Mouse (Mus musculus) frontal cortex, postnatal 14 days (tissue): ENCODE measurements around the gene Pkd2.

Experiments
- DNase-seq, 2 experiments: peaks; one replicate each; pipeline ENCODE4 v3.0.0; 2022; ENCODE audit warnings: low spot score in 2 of 2

The Pkd2 gene

DNA sequence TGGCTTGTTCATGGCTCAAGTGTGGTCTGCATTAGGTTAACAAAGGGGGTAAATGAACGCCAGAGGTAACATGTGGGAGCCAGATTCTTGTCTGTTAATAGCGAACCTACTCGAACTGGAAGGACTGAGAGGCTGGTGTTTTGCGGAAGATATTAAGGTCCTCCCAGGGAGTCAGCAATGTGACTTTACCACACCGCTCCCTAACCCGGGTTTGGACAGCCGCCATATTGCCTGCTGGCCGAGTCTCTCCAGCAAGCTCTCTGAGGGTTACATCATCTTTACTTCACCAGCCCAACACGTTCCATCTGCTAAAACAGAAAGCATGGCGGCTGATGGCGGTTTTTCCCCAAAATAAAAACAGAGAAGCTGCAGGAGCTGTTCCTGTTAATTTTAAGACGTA lies 6.5 kb downstream of the Pkd2 start:
- DNase-seq = no peak

DNA sequence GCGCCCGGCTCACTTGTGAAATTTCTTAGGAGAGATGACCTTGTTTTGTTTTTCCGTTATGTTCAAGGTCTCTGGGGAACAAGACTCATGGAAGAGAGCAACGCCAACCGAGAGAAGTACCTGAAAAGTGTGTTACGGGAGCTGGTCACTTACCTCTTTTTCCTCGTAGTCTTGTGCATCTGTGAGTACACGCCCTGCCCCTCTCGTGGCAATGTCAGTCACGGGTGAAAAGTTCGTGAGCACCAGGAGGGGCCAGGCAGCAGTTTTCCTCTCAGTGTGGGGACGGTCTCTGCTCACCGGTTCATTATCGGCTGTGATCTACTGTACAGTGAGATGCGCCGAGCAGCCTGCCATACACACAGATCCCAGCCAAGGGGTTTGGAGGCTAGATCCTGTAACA lies 7.6 kb downstream of the Pkd2 start:
- no peak for DNase-seq

DNA sequence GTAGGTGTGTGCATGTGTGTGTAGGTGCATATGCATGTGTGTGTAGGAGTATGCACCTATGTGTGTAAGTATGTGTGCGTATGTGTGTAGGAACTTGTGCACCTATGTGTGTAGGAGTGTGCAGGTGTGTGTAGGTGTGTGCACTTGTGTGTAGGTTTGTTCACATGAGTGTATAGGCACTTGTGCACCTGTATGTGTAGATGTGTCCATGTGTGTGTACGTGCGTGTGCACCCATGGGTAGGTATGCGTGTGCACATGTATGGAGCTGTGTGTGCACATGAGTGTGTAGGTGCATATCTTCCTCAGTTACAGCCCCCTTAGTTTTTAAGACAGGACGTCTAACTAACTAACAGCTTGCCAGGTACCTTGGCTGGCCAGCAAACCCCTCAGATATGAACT lies 9.3 kb downstream of the Pkd2 start:
- DNase-seq = no peak

DNA sequence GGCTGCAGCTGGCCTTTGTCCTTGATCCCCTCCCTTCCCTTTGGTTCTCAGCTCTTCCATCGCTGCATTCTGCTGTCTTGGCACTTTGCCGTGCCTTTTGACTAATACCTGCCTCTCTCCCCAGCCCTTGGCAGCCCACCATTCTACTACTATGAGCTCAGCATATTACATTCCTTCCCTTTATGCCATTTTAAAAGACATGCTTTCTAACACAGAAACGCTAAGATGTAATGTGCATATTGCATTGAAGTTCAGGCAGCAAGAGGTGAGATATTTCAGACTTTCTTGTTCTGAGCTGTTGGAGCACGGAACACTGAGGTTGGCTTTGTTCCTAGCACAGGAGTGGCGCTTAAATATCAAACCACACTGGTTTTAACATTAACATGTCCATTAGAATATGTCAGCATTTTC lies 11.7 kb downstream of the Pkd2 start:
- no peak for DNase-seq

DNA sequence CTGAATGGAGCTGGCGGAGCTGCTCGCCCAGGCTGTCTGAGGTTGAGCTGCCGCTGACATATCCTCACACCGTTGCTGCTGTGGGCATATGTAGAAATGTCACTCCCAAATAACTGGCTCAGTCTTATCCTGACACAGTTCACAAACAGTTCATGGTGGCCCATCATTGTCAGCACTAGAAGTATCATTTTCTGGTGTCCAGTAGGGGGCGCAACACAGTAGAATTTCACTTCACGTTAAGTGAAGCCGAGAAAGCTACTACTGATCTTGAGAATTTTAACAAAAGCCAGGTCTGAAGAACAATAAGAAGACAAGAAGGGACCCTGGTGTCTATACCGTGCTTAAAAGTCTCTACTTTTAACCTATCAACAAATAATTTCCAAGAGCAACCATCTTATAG lies 13.1 kb downstream of the Pkd2 start:
- no peak for DNase-seq

DNA sequence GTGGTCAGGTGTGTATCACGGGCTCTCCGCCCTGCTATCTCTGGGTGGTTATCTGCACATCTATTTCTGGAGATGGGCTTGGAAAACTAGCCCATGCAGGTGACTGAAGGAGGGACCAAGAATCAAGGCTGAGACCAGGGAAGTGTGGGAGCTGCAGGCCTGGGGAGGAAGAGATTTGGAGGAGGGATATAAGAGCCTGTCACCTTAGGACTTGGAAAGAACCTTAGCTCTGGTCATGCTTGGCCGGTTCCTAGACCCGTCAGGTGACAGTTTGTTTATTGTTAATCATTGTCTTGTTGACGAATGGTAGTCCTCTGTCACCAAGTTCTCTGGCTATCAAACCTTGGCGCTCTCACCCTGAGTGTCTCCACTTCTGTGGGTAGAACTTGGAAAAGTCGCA lies 21.1 kb downstream of the Pkd2 start:
- DNase-seq = no peak

DNA sequence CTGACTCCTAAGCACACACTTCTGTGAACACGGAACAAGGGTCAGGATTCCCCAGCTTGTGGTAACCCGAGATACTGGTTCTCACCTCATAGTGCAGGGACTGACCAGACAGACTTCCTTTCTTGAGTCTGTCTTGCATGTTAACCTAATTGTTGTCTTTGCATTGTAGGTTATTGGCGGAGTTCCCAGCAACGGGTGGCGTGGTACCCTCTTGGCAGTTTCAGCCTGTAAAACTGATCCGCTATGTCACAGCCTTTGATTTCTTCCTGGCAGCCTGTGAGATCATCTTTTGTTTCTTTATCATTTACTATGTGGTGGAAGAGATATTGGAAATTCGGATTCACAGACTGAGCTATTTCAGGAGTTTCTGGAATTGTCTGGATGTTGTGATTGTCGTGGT lies 23.6 kb downstream of the Pkd2 start:
- DNase-seq = no peak

DNA sequence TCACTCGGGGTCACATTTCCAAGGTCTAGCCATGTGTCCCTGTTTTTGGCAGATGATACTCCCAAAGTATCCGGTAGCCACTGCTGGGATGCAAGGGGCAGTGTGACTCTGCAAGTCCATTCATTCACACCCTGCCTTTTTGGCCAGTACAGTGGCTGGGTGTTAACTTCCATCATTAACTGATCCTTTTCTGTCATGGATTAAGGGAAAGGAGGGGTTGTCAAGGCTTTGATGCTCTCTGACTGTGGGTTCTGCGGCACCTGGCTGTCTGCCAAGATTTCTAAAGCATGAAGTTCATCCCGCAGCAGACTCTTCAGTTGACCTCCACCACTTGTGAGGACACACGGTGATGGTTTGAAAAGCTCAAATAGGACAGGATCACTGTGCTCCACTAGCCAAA lies 32.3 kb downstream of the Pkd2 start:
- DNase-seq = no peak

DNA sequence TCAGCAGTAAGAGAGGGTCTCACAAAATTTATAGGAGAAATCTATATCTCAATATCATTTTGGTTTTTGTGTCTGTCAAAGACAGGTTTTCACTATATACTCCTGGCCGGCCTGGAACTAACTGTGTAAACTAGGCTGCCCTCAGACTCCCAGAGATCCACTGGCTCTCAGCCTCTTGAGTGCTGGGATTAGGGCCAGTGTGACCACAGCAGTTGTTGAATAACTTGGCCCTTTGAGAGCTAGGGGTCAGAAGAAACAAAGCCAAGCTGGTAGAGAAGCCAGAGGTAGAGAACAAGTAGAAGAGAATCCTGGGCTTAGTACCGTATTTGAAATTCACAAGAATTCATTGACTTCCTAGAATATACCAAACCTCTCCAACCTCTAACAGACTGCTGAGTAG lies 45.6 kb downstream of the Pkd2 start:
- no peak for DNase-seq

DNA sequence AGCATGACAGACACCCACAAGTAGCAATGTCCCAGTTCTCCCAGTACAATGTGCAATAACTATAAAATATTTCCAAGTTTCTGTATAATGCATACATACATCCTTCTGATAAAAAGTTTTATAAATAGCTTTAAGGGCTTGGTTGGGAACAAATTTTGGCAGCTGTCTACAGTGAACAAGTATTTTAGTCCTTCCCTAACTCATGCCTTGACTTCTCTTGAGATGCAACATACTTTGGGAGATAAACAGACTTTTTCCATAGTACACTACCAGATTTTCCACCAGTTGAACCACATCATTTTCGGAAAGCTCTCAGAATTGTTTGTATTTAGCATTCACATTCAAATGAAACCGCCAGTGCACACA lies 48.6 kb downstream of the Pkd2 start:
- no peak for DNase-seq

DNA sequence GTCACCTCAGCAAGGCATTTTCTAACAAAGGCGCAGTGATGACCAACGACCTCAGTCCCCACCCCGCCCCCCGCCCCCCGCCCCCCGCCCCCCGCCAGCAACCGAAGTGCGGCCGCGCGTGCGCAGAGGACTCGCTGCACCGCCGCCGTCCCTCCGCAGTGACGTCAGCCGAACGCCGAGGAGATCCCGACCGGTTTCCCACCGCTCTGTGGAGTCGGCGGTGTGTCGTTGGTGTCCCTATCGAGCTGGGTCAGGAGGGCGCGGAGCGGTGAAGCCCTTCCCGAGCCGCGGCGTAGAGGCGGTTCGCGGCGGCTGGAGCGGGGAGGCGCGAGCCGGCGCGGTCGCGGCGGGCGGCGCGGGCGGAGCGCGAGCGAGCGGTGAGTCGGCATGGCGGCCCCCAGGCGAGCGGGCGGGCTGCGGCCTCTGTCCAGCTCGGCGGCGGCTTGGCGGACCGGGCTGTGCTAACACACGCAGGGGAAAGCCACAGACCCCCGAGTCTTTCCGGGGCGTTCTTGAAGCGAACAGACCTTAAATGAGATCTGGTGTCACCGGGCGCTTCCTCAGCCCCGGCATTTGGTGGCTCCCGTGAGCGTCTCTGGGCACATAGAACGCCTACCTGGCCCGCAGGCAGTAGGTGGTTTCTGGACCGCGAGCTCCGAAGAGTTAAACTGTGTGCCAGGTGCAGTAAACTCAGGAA lies 49.1 kb downstream of the Pkd2 start, which contains the start of gene BC005561:
Gene BC005561, plus strand, starts transcription at position 158 of the 697 bp plus-strand sequence.
- DNase-seq = peak; percentile 64 to 78

DNA sequence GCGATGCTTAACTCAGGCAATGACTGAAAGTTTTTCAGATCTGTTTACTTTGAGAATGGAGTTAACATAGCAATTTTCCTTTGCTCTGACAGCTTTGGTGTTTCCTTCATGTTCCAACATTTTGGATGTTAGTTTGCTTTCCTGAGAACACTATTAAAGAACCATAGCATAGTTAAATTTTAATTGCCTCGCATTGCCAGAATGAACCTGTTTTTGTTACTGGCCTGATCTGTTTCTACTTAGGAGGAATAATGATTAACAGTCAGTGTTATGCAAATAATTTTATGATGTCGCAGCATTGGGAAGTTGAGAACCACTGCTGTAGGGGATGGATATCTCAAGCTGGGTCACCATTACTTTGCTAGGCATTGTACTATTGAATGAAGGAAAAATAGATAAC lies 52.0 kb downstream of the Pkd2 start:
- DNase-seq = no peak

DNA sequence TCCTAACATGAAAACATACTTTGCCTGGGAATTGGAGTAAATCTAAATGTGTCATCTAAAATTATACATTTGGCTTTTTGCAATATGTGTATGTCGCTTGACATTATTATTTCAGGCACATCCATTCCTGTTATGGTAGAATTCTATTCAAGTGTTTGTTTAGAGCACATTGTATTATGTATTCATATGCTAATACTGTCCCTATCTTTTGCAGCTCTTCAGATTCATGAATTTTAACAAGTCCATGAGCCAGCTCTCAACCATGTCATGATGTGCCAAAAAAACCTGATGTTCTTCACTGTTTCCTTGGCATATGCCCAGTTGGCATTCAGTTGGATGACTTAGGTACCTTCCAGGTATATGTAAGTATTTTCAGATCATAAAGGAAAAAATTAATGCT lies 79.4 kb downstream of the Pkd2 start:
- no peak for DNase-seq

DNA sequence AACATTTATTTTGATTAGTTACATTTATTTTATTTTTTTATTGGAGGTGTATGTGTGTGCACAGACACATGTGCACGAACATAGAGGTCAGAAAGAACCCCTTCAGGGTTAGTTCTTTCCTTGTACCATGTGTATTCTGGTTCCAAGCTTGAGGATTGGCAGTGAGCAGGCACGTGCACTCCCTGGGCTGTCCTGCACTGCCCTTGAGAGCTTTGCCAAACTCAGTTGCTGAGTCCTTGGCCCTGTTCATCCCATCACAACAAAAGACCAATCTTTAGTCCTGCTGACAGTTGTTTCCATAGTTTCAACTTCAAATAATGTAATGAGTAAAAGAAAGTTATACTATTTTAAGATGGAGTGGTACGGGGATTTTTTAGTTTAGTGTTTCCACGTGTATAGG lies 80.1 kb downstream of the Pkd2 start:
- no peak for DNase-seq
